Mouse (Mus musculus) cerebellum, postnatal 36 days (tissue): ENCODE measurements around the gene Lingo1.

ENCODE experiments used
- DNase-seq, 2 experiments: peaks; one replicate each; pipeline ENCODE4 v3.0.0; 2021 to 2022; ENCODE audit warnings: mixed read lengths in 2 of 2

Gene Lingo1

DNA sequence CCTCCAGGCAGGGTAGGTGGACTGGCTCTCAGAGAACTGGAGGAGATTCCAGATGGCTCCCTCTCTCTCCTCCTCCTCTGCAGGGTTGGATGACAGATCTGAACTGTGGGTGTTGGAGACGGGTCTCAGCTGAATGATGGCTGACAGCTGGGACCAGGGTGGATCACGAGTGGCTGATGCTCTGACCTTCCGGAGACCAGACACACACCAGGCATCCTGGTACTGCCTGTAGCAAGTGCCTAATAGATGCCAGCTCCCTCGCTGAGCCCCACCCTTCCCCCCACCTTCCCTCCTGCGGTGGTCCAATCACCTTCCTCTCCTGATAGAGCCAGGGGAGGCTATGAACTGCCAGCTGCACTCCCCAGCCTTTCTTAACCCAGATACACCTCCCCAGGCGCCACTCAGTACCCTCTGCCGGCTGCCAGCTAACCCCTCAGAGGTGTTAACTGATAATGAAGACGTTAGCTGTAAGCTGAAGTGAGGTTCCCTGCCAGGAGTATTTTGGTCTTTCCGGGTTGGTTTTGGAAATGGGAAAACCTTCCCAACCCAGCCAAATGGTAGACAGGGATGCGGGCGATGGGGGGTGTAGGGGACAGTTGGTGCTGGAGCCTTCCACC is 126.6 kb downstream of the Lingo1 start:
- DNase-seq, result peak; percentile 56 to 60

- DNase-seq, result no peak
Measured at GRCm38 (mm10) chr9:56664136-56664535, 132.1 kb downstream of the Lingo1 start.

GRCm38 (mm10) chr9:56662946-56663345 is 133.3 kb downstream of the Lingo1 start:
- no peak for DNase-seq

GRCm38 (mm10) chr9:56662405-56662804 is 133.9 kb downstream of the Lingo1 start:
- DNase-seq, result no peak

GRCm38 (mm10) chr9:56661217-56661840 is 134.9 kb downstream of the Lingo1 start:
- DNase-seq, result peak; percentile 50 to 52

DNA sequence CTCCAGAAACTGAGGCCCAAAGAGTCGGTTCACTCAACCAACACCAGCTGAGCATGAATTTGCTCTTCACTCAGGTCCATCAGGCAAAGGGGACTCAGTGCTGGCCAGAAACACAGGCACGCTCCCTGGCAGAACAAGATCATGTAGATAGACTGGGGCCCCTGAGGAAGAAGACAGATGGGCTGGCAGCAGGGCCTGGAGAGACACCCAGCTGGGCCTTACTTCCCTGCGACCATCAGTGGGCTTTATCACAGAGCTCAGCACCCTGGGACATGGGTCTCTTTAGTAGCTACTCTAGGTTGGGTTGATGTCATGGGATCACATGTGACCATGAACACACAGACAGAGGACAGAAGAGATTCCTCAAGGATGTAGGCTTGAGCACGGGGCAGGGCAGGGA is 137.7 kb downstream of the Lingo1 start:
- DNase-seq, result no peak

DNA sequence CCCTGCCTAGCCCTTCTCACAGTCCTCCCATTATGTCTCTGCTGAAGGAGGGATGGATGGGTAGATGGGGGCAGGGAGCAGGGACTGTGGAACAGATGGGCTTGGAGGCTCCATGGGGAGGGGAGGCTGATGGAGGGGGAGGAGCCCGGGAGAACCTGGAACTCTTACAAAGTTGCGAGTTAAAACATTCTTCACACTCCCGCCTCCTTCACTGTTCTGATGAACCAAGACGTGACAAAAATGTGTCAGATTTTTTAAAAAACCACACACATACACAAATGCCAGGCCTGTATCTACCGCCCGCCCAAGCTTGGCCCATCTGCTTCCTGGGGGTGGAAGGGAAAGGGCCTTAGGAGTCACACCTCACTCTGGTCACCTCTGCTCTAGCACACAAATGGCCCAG is 138.3 kb downstream of the Lingo1 start:
- peak; percentile 45 to 57 for DNase-seq

DNA sequence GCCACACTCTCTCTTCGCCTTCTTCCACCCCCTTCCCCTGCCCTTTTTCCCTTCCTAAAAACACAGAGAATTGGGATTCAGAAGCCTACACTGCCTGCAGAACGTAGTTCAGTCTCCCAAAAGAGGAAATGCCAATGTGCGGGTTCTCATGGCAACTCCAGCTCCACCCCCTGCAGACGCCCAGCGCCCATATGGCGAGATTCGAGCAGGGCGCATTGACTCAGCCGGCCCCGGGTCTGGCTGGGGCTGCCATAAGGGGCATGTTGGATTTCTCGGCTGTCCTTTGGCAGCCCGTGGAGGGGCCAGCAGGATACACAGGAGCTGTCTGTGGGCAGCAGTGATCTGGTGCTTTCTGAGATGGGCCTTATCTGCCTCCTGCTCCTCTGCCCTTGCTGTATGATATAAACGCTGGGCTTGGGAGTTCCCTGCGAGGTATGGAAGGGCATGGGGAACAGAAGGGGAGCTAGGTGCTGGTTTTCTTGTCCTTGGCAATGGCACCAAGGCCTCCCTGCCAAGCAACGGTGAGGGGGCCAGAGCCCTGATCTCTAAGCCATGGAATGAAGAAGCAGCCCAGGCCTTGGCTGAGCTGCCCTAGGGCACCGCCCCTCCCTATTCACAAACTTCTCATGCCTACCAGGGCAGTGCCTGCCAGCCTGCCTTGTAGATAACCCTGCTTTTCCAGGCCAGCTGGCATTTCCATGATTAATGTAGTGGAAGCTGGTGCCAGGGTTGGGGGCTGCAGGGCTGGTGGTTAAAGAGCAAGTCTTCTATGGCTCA is 139.3 kb downstream of the Lingo1 start:
- peak; percentile 39 to 48 for DNase-seq

GRCm38 (mm10) chr9:56655167-56655566 is 141.1 kb downstream of the Lingo1 start:
- DNase-seq, result no peak

DNA sequence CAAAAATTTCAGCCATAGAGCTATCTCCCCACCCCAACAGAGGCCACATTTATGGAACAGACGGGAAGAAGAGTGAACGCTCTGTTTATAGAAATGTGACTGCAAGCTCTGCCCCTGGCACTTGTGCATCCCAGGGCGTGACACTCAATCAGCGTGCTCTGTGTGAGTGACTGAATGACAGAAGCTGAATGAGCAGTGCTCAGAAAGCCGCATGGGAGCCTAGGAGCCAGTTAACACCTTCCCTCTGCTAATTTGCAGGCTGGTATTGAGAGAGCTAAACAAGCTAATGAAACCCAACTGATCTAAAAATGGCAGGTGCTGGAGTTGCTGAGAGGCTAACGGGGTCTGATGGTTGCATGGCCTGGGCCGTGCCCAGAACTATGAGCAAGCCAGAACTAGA is 143.7 kb downstream of the Lingo1 start:
- DNase-seq, result no peak

- DNase-seq, result no peak
Measured at GRCm38 (mm10) chr9:56651586-56651985, 144.7 kb downstream of the Lingo1 start.

DNA sequence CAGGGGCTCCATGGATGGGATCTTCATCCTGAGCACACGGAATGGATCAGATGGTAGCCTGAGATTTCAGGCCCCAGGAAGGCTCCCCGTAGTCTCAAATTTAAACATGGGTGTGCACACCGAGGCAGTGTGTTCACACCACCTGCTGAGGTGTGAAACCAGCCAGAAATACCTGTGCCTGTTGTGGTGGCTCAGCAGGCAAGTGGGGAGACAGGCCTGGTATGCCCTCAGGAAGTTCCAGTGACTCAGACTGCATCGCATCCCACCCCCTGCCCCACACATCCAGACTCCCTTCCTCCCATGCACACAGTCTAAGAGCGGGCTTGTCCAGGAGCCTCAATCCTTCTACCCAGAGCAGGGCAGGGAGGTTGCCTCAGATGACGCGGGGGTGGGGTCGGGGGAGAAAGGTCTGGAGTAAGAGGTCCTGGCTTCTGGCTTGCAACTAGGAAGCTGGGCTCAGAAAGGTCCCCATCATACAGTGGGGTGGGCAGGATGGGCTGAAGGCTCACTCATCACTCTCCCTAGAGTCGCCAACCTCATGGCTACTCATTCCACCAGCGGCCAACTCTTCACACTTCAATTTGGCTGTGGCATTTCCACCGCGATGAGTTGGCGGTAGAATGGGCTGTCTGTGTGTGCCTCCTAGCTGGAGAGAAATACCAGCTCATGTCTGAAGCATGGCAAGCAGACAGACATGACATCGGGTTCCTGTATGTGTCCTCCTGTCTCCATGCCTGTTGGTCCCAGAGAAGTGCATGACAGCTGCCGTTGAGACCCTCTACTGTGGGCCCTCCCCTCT is 149.8 kb downstream of the Lingo1 start:
- no peak for DNase-seq

- DNase-seq, result no peak
Measured at GRCm38 (mm10) chr9:56643474-56643873, 152.8 kb downstream of the Lingo1 start.

DNA sequence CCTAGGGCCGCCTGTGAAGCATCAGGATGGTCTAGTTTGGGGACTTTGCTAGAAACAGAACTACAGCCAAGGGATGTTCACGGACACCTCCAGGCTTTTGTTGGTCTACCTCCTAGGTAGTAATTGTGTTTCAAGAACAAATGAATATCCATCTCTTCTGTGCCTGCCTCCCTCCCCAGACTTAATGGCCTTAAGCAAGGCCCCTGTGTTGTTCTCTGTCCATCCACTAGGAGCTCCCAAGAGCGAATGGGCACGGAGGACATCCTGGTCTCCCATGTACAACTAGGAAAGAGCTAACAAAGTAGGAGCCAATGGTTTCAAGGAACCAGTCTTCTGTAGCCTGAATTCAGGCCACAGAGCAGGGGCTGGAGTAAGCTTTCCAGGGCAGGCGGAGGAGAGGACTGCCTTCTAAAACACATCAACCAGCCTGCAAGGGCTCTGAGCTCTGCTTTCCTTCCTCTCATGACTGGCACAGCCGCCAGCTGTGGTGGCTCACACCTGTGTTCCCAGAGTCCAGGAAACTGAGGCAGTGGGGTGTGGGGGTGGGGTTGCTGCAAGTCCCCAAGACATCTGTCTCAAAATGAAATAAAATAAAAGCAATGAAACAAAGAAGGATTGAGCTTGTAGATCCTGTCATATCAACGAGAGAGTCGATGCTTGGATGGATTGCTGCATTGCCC is 157.9 kb downstream of the Lingo1 start:
- DNase-seq, result peak; percentile 45

DNA sequence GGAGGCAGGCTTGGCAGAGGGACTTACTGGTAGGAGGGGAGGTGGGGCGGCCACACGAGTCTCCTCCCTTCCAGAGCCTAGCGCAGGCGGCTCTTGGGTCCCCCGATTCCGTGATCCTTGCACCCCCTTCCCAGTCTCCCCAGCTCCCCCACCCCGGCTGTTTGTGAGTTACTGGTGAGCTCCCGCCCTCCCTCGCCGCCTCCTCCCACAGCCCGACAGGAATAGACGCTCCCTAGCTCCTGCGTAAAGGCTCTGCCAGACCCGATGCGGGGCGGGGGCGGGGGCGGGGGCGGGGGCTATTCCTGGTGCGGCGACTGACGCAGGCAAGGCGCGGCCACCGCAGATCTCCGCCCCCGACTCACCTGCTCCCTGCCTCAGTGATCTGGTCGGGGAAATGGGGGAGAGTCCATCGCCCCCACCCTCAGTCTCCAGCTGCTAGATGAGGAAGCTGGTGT is 158.8 kb downstream of the Lingo1 start:
- DNase-seq, result no peak

- no peak for DNase-seq
Measured at GRCm38 (mm10) chr9:56636766-56637402, 159.4 kb downstream of the Lingo1 start.

- DNase-seq, result peak; percentile 92 to 96
Measured at GRCm38 (mm10) chr9:56636214-56636613, 160.1 kb downstream of the Lingo1 start.

GRCm38 (mm10) chr9:56635498-56636121 is 160.7 kb downstream of the Lingo1 start:
- peak; percentile 65 to 79 for DNase-seq

DNA sequence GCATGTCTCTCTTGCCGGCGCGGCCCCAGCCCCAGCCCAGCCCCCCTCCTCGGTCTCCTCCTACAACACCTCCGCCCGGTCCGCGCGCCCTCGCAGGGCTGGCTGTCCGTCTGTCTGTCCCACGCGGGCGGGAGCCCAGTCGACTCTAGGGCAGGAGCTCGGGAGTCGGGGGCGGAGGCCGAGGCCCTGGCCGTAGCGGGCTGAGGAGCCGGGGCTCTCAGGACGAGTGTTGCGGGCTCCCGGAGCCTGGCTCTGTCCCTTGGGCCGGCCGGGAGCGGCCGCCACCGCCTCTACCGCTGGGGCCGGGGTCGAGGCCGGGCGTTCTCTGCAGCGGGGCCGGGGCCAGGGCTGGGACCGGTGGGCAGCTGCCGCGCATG is 161.2 kb downstream of the Lingo1 start:
- DNase-seq, result peak; percentile 58 to 59

GRCm38 (mm10) chr9:56634406-56635120 is 161.7 kb downstream of the Lingo1 start:
- peak in 1 of 2 experiments; percentile 28 for DNase-seq
